Mouse (Mus musculus) bone marrow macrophage, adult 2 months (primary cell): Measurements from ENCODE around the gene Ibsp.

ENCODE experiments used
- CTCF ChIP-seq: IDR thresholded peaks from 2 replicates; pipeline ENCODE4 v1.5.1; 2012; ENCODE audit warnings: low read depth, mild to moderate bottlenecking, low read length, moderate library complexity
- POLR2A ChIP-seq: IDR thresholded peaks from 2 replicates; pipeline ENCODE4 v1.6.1; 2012; ENCODE audit warnings: mild to moderate bottlenecking, low read depth, low read length, borderline replicate concordance

DNA sequence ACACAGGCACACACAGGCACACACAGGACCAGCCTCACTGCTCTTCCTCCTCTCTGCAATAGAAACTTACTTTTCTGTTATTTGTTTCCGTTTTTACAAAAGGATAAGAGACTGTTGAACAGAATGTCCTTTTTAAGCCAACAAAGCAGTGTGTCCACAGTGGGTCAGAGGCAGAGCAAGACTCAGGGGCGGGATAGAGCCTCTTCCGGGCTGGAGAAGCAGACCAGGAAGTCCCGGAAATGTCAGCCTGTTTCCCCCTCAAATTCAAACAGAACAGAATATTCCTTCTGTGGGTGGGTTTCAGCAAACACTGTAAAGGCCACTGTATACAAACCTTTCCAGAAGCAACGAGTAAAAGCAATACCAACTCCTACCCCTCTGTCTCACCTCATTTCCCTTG, 52.9 kb downstream of the Ibsp start:
- TF ChIP-seq CTCF: no peak
- no peak for TF ChIP-seq POLR2A
